Mouse (Mus musculus): ENCODE data around the gene Mrpl1. TPM values are rescaled to one million over a fixed set of nuclear protein-coding genes. Genes with fewer than 3 reads are reported as not detected.

Gene Mrpl1
- polyA plus RNA-seq, 1 experiment from 2014 or later: 26.8 TPM

GRCm38 (mm10) chr5:96221812-96222585, 12.7 kb downstream of the Mrpl1 start:
- 53% methylated on average over 5 of the region's 5 CpGs for WGBS
- Histone ChIP-seq H3K4me1 (ENCODE audit: insufficient read depth, low read length) (peaks cover 24% of the 10 kb centered on the region), H3K9ac (replicated peaks; ENCODE audit: low read length) (no peak overlapping the region), H3K4me3 (ENCODE audit: low read length) (no peak overlapping the region), H3K27me3 (ENCODE audit: insufficient read depth, low read length) (no peaks in the 10 kb centered on the region), H3K4me2 (replicated peaks; ENCODE audit: low read depth, low read length) (no peak overlapping the region), H3K27ac (ENCODE audit: low read length) (peak overlapping the region; percentile 31; the same call in 1 of the 2 replicates), H3K9me3 (ENCODE audit: low read length) (no peaks in the 10 kb centered on the region), H3K36me3 (ENCODE audit: insufficient read depth, low read length) (peaks cover 17% of the 10 kb centered on the region; the same call in 1 of the 2 replicates)
- ATAC-seq (ENCODE audit: low FRiP score, low TSS enrichment): peak; percentile 89

- WGBS: 94% methylated on average over 3 of the region's 3 CpGs
These were observed 13.7 kb downstream of the Mrpl1 start for GRCm38 (mm10) chr5:96222964-96223363.

GRCm38 (mm10) chr5:96226490-96226889, 17.2 kb downstream of the Mrpl1 start:
- 94% methylated on average over 8 of the region's 8 CpGs for WGBS
- H3K27me3 ChIP-seq (ENCODE audit: insufficient read depth, low read length): no peaks in the 10 kb centered on the region
- no peak overlapping the region for H3K4me3 ChIP-seq (ENCODE audit: low read length)
- peaks cover 33% of the 10 kb centered on the region for H3K36me3 ChIP-seq (ENCODE audit: insufficient read depth, low read length)
- ATAC-seq (ENCODE audit: low FRiP score, low TSS enrichment): no peak
- H3K9ac ChIP-seq (replicated peaks; ENCODE audit: low read length): no peak overlapping the region
- no peaks in the 10 kb centered on the region for H3K9me3 ChIP-seq (ENCODE audit: low read length)
- H3K4me1 ChIP-seq (ENCODE audit: insufficient read depth, low read length): peaks cover 9% of the 10 kb centered on the region
- H3K4me2 ChIP-seq (replicated peaks; ENCODE audit: low read depth, low read length): no peak overlapping the region
- no peak overlapping the region for H3K27ac ChIP-seq (ENCODE audit: low read length)

More at GRCm38 (mm10) chr5:96222964-96223363, 13.7 kb downstream of the Mrpl1 start:
- Histone ChIP-seq H3K4me1 (ENCODE audit: insufficient read depth, low read length) (peaks cover 24% of the 10 kb centered on the region), H3K4me2 (replicated peaks; ENCODE audit: low read depth, low read length) (no peak overlapping the region), H3K9me3 (ENCODE audit: low read length) (no peaks in the 10 kb centered on the region), H3K27me3 (ENCODE audit: insufficient read depth, low read length) (no peaks in the 10 kb centered on the region), H3K4me3 (ENCODE audit: low read length) (no peak overlapping the region), H3K27ac (ENCODE audit: low read length) (no peak overlapping the region), H3K36me3 (ENCODE audit: insufficient read depth, low read length) (peaks cover 19% of the 10 kb centered on the region; the same call in 1 of the 2 replicates), H3K9ac (replicated peaks; ENCODE audit: low read length) (no peak overlapping the region)
- no peak for ATAC-seq (ENCODE audit: low FRiP score, low TSS enrichment)

- Histone ChIP-seq H3K9ac (replicated peaks; ENCODE audit: low read length) (no peak overlapping the region), H3K27me3 (ENCODE audit: insufficient read depth, low read length) (no peaks in the 10 kb centered on the region), H3K4me1 (ENCODE audit: insufficient read depth, low read length) (no peaks in the 10 kb centered on the region), H3K36me3 (ENCODE audit: insufficient read depth, low read length) (peaks cover 31% of the 10 kb centered on the region), H3K27ac (ENCODE audit: low read length) (no peak overlapping the region), H3K4me3 (ENCODE audit: low read length) (no peak overlapping the region), H3K9me3 (ENCODE audit: low read length) (no peaks in the 10 kb centered on the region), H3K4me2 (replicated peaks; ENCODE audit: low read depth, low read length) (no peak overlapping the region)
- WGBS: 98% methylated on average over 2 of the region's 2 CpGs
- ATAC-seq (ENCODE audit: low FRiP score, low TSS enrichment): no peak
These were observed 19.7 kb downstream of the Mrpl1 start for GRCm38 (mm10) chr5:96228967-96229366.

GRCm38 (mm10) chr5:96238797-96239196, 29.5 kb downstream of the Mrpl1 start:
- 93% methylated on average over 5 of the region's 5 CpGs for WGBS
- H3K9ac ChIP-seq (replicated peaks; ENCODE audit: low read length): no peak overlapping the region
- H3K36me3 ChIP-seq (ENCODE audit: insufficient read depth, low read length): peaks cover 15% of the 10 kb centered on the region
- no peak overlapping the region for H3K4me3 ChIP-seq (ENCODE audit: low read length)
- no peak overlapping the region for H3K4me2 ChIP-seq (replicated peaks; ENCODE audit: low read depth, low read length)
- ATAC-seq (ENCODE audit: low FRiP score, low TSS enrichment): no peak
- H3K27ac ChIP-seq (ENCODE audit: low read length): no peak overlapping the region
- H3K4me1 ChIP-seq (ENCODE audit: insufficient read depth, low read length): no peaks in the 10 kb centered on the region
- no peaks in the 10 kb centered on the region for H3K9me3 ChIP-seq (ENCODE audit: low read length)
- H3K27me3 ChIP-seq (ENCODE audit: insufficient read depth, low read length): no peaks in the 10 kb centered on the region

- no peak overlapping the region for H3K4me3 ChIP-seq (ENCODE audit: low read length)
- H3K9ac ChIP-seq (replicated peaks; ENCODE audit: low read length): no peak overlapping the region
- 85% methylated on average over 1 of the region's 1 CpGs for WGBS
- H3K36me3 ChIP-seq (ENCODE audit: insufficient read depth, low read length): peaks cover 15% of the 10 kb centered on the region
- no peak overlapping the region for H3K4me2 ChIP-seq (replicated peaks; ENCODE audit: low read depth, low read length)
- H3K27me3 ChIP-seq (ENCODE audit: insufficient read depth, low read length): no peaks in the 10 kb centered on the region
- no peaks in the 10 kb centered on the region for H3K9me3 ChIP-seq (ENCODE audit: low read length)
- no peak for ATAC-seq (ENCODE audit: low FRiP score, low TSS enrichment)
- no peaks in the 10 kb centered on the region for H3K4me1 ChIP-seq (ENCODE audit: insufficient read depth, low read length)
- no peak overlapping the region for H3K27ac ChIP-seq (ENCODE audit: low read length)
These were observed 31.6 kb downstream of the Mrpl1 start for GRCm38 (mm10) chr5:96240856-96241255.

GRCm38 (mm10) chr5:96244511-96244910, 35.2 kb downstream of the Mrpl1 start:
- no peak overlapping the region for H3K4me3 ChIP-seq (ENCODE audit: low read length)
- H3K27me3 ChIP-seq (ENCODE audit: insufficient read depth, low read length): no peaks in the 10 kb centered on the region
- H3K36me3 ChIP-seq (ENCODE audit: insufficient read depth, low read length): peaks cover 8% of the 10 kb centered on the region; the same call in 1 of the 2 replicates
- no peak for ATAC-seq (ENCODE audit: low FRiP score, low TSS enrichment)
- H3K27ac ChIP-seq (ENCODE audit: low read length): no peak overlapping the region
- no peak overlapping the region for H3K4me2 ChIP-seq (replicated peaks; ENCODE audit: low read depth, low read length)
- no peaks in the 10 kb centered on the region for H3K9me3 ChIP-seq (ENCODE audit: low read length)
- no peak overlapping the region for H3K9ac ChIP-seq (replicated peaks; ENCODE audit: low read length)
- H3K4me1 ChIP-seq (ENCODE audit: insufficient read depth, low read length): 0 out of 2 replicates have a peak, but pooled peaks cover 3% of the 10 kb centered on the region
- whole genome bisulfite sequencing: 84% methylated on average over 1 of the region's 1 CpGs

GRCm38 (mm10) chr5:96253995-96254394, 44.7 kb downstream of the Mrpl1 start:
- H3K4me3 ChIP-seq (ENCODE audit: low read length): no peak overlapping the region
- H3K27me3 ChIP-seq (ENCODE audit: insufficient read depth, low read length): no peaks in the 10 kb centered on the region
- H3K27ac ChIP-seq (ENCODE audit: low read length): no peak overlapping the region
- H3K36me3 ChIP-seq (ENCODE audit: insufficient read depth, low read length): 0 out of 2 replicates have a peak, but pooled peaks cover 4% of the 10 kb centered on the region
- no peak for ATAC-seq (ENCODE audit: low FRiP score, low TSS enrichment)
- no peaks in the 10 kb centered on the region for H3K9me3 ChIP-seq (ENCODE audit: low read length)
- H3K9ac ChIP-seq (replicated peaks; ENCODE audit: low read length): no peak overlapping the region
- WGBS: 43% methylated on average over 2 of the region's 2 CpGs
- H3K4me2 ChIP-seq (replicated peaks; ENCODE audit: low read depth, low read length): no peak overlapping the region
- H3K4me1 ChIP-seq (ENCODE audit: insufficient read depth, low read length): no peaks in the 10 kb centered on the region

GRCm38 (mm10) chr5:96255166-96255565, 45.9 kb downstream of the Mrpl1 start:
- no peaks in the 10 kb centered on the region for H3K9me3 ChIP-seq (ENCODE audit: low read length)
- no peak overlapping the region for H3K4me3 ChIP-seq (ENCODE audit: low read length)
- no peaks in the 10 kb centered on the region for H3K36me3 ChIP-seq (ENCODE audit: insufficient read depth, low read length)
- no peaks in the 10 kb centered on the region for H3K4me1 ChIP-seq (ENCODE audit: insufficient read depth, low read length)
- ATAC-seq (ENCODE audit: low FRiP score, low TSS enrichment): no peak
- no peak overlapping the region for H3K27ac ChIP-seq (ENCODE audit: low read length)
- H3K9ac ChIP-seq (replicated peaks; ENCODE audit: low read length): no peak overlapping the region
- H3K4me2 ChIP-seq (replicated peaks; ENCODE audit: low read depth, low read length): no peak overlapping the region
- H3K27me3 ChIP-seq (ENCODE audit: insufficient read depth, low read length): no peaks in the 10 kb centered on the region
- WGBS: 96% methylated on average over 3 of the region's 3 CpGs

GRCm38 (mm10) chr5:96258210-96258609, 48.9 kb downstream of the Mrpl1 start:
- H3K4me3 ChIP-seq (ENCODE audit: low read length): no peak overlapping the region
- no peaks in the 10 kb centered on the region for H3K4me1 ChIP-seq (ENCODE audit: insufficient read depth, low read length)
- H3K9me3 ChIP-seq (ENCODE audit: low read length): no peaks in the 10 kb centered on the region
- H3K27me3 ChIP-seq (ENCODE audit: insufficient read depth, low read length): no peaks in the 10 kb centered on the region
- H3K27ac ChIP-seq (ENCODE audit: low read length): no peak overlapping the region
- ATAC-seq (ENCODE audit: low FRiP score, low TSS enrichment): no peak
- WGBS: 88% methylated on average over 5 of the region's 5 CpGs
- H3K9ac ChIP-seq (replicated peaks; ENCODE audit: low read length): no peak overlapping the region
- H3K36me3 ChIP-seq (ENCODE audit: insufficient read depth, low read length): no peaks in the 10 kb centered on the region
- H3K4me2 ChIP-seq (replicated peaks; ENCODE audit: low read depth, low read length): no peak overlapping the region

Measured in kidney, embryonic 16.5 days (tissue).